Mouse (Mus musculus) thymus, adult 2 months (tissue): ENCODE measurements around the gene Zfp704.

Experiments used
- CTCF ChIP-seq: fragments of 200-500 bp; IDR thresholded peaks from 2 replicates; pipeline ENCODE4 v1.5.1; 2012; ENCODE audit warnings: mild to moderate bottlenecking, control low read depth, low read length, moderate library complexity, borderline replicate concordance; ENCODE audit not compliant: control insufficient read depth, poor library complexity, insufficient read depth; ENCODE audit errors: extremely low read depth
- POLR2A ChIP-seq: fragments of 200-500 bp; IDR thresholded peaks from 2 replicates; pipeline ENCODE4 v1.6.1; 2012; ENCODE audit warnings: mild to moderate bottlenecking, low read length, control low read depth, moderate library complexity; ENCODE audit not compliant: control insufficient read depth, poor library complexity, insufficient read depth; ENCODE audit errors: extremely low read depth

DNA sequence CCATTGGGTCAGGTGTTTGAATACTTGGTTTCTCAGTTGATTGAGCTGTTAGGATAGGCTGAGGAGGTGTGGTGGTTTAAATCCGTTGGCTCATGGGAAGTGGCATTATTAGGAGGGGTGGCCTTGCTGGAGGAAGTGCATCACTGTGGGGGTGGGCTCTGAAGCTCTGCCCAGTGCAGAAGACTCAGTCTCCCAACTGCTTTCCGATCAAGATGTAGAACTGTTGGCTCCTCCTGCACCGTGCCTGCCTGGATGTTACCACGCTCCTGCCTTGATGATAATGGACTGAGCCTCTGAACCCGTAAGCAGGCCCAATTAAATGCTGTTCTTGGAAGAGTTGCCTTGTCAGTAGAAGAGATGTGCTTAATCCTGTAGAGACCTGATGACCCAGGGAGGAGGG is 154.5 kb downstream of the Zfp704 start:
- no peak for TF ChIP-seq CTCF
- no peak for TF ChIP-seq POLR2A
